Mouse (Mus musculus): ENCODE results near the gene Chrna3. TPM values are rescaled to one million over a fixed set of nuclear protein-coding genes. Genes with fewer than 3 reads are reported as not detected.

Chrna3 gene
- polyA plus RNA-seq, 1 experiment from 2014 or later, result 5.5 TPM

DNA sequence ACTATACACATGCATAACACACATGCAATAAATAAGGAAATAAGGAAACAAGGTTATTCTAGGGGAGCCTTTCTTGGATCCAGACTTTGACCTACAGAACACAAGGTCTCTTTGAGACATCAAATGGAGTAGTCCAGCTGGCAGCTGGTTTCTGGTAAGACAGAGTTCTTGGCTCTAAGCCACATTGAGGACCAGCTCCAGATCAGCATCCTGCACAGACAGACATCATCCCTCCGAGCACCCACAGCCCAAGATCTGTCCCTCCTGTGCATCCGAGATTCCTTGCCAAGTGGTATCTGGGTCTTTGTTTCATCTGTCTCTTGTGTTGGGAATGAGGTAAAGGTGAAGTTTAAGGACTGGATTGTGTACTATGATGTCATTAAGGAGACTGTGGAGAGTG is 18.6 kb upstream of the Chrna3 start:
- DNase-seq (ENCODE audit: low spot score), result no peak
- H3K27ac ChIP-seq (ENCODE audit: low read depth, low read length), result no peak overlapping the region
- H3K9me3 ChIP-seq (replicated peaks; ENCODE audit: control insufficient read depth, low read length), result no peaks in the 10 kb centered on the region
- no peak overlapping the region for H3K4me3 ChIP-seq (ENCODE audit: low read depth, low read length)
- H3K9ac ChIP-seq (ENCODE audit: low read length), result no peak overlapping the region
- H3K4me1 ChIP-seq (ENCODE audit: control insufficient read depth, insufficient read depth, low read length), result peaks cover 7% of the 10 kb centered on the region
- H3K4me2 ChIP-seq (ENCODE audit: low read length), result no peak overlapping the region
- WGBS, result 70% methylated on average over 2 of the region's 2 CpGs
- H3K36me3 ChIP-seq (ENCODE audit: control insufficient read depth, insufficient read depth, low read length), result no peaks in the 10 kb centered on the region
- H3K27me3 ChIP-seq (replicated peaks; ENCODE audit: control insufficient read depth, insufficient read depth, low read length), result no peaks in the 10 kb centered on the region
- ATAC-seq, result no peak

GRCm38 (mm10) chr9:55043688-55044087 is 17.3 kb upstream of the Chrna3 start:
- Histone ChIP-seq H3K27ac (ENCODE audit: low read depth, low read length) (no peak overlapping the region), H3K4me2 (ENCODE audit: low read length) (no peak overlapping the region), H3K9me3 (replicated peaks; ENCODE audit: control insufficient read depth, low read length) (no peaks in the 10 kb centered on the region), H3K4me3 (ENCODE audit: low read depth, low read length) (no peak overlapping the region), H3K4me1 (ENCODE audit: control insufficient read depth, insufficient read depth, low read length) (peaks cover 7% of the 10 kb centered on the region), H3K9ac (ENCODE audit: low read length) (no peak overlapping the region), H3K36me3 (ENCODE audit: control insufficient read depth, insufficient read depth, low read length) (no peaks in the 10 kb centered on the region), H3K27me3 (replicated peaks; ENCODE audit: control insufficient read depth, insufficient read depth, low read length) (no peaks in the 10 kb centered on the region)
- DNase-seq (ENCODE audit: low spot score) (no peak), ATAC-seq (no peak)
- 7% methylated on average over 8 of the region's 8 CpGs for WGBS

- WGBS, result 66% methylated on average over 2 of the region's 2 CpGs
- H3K4me1 ChIP-seq (ENCODE audit: control insufficient read depth, insufficient read depth, low read length), result no peaks in the 10 kb centered on the region; the same call in none of the 2 replicates
- no peaks in the 10 kb centered on the region for H3K27me3 ChIP-seq (replicated peaks; ENCODE audit: control insufficient read depth, insufficient read depth, low read length)
- no peaks in the 10 kb centered on the region for H3K9me3 ChIP-seq (replicated peaks; ENCODE audit: control insufficient read depth, low read length)
- peak; percentile 46 for DNase-seq (ENCODE audit: low spot score)
- no peak overlapping the region for H3K9ac ChIP-seq (ENCODE audit: low read length)
- no peak overlapping the region for H3K27ac ChIP-seq (ENCODE audit: low read depth, low read length)
- H3K36me3 ChIP-seq (ENCODE audit: control insufficient read depth, insufficient read depth, low read length), result no peaks in the 10 kb centered on the region
- no peak overlapping the region for H3K4me3 ChIP-seq (ENCODE audit: low read depth, low read length)
- ATAC-seq, result no peak
- no peak overlapping the region for H3K4me2 ChIP-seq (ENCODE audit: low read length)
Measured at GRCm38 (mm10) chr9:55041389-55041788, 15.0 kb upstream of the Chrna3 start.

GRCm38 (mm10) chr9:55039983-55040382 is 13.6 kb upstream of the Chrna3 start:
- ATAC-seq, result no peak
- Histone ChIP-seq H3K9me3 (replicated peaks; ENCODE audit: control insufficient read depth, low read length) (no peaks in the 10 kb centered on the region), H3K4me1 (ENCODE audit: control insufficient read depth, insufficient read depth, low read length) (no peaks in the 10 kb centered on the region; the same call in none of the 2 replicates), H3K27ac (ENCODE audit: low read depth, low read length) (no peak overlapping the region), H3K9ac (ENCODE audit: low read length) (no peak overlapping the region), H3K27me3 (replicated peaks; ENCODE audit: control insufficient read depth, insufficient read depth, low read length) (no peaks in the 10 kb centered on the region), H3K4me3 (ENCODE audit: low read depth, low read length) (no peak overlapping the region), H3K4me2 (ENCODE audit: low read length) (no peak overlapping the region), H3K36me3 (ENCODE audit: control insufficient read depth, insufficient read depth, low read length) (no peaks in the 10 kb centered on the region)
- 53% methylated on average over 5 of the region's 5 CpGs for WGBS
- peak; percentile 52 for DNase-seq (ENCODE audit: low spot score)

GRCm38 (mm10) chr9:55038948-55039347 is 12.6 kb upstream of the Chrna3 start:
- Histone ChIP-seq H3K9ac (ENCODE audit: low read length) (no peak overlapping the region), H3K27ac (ENCODE audit: low read depth, low read length) (no peak overlapping the region), H3K4me1 (ENCODE audit: control insufficient read depth, insufficient read depth, low read length) (no peaks in the 10 kb centered on the region; the same call in none of the 2 replicates), H3K27me3 (replicated peaks; ENCODE audit: control insufficient read depth, insufficient read depth, low read length) (no peaks in the 10 kb centered on the region), H3K9me3 (replicated peaks; ENCODE audit: control insufficient read depth, low read length) (no peaks in the 10 kb centered on the region), H3K4me3 (ENCODE audit: low read depth, low read length) (no peak overlapping the region), H3K4me2 (ENCODE audit: low read length) (no peak overlapping the region), H3K36me3 (ENCODE audit: control insufficient read depth, insufficient read depth, low read length) (no peaks in the 10 kb centered on the region)
- no peak for DNase-seq (ENCODE audit: low spot score)
- ATAC-seq, result no peak
- 76% methylated on average over 8 of the region's 8 CpGs for WGBS

DNA sequence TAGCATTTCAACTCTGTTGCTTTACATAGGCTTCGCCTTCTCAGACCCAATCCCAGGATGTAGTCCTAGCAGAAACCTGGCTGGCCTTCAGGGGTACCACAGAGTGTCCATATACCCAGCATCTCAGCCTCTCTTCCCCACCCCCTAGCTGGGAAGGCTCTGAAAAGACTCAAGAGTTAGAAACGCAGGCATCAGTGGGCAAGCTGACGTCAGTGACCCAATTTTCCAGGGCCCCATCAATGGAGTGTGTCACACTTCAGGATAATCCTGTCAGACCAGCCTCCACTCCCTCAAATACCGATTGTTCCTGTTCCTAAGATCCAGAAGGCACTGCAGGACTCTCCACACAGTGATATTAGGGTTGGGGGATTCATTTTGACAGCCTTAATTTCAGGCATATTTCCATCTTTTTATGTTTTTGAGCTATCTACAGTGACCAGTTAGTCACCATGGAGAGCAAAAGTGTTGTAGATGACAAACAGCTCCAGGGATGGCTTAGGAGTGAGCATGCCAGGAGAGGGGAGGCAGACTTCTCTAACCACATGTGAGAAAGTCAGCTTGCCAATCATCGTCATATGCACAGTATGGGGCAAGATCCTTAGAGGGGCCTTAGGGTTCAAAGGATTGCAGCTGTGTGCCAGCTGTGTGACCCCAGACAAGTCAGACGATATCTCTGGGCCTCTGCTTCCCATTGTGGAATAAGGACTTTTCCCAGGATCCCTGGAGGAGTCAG is 5.2 kb upstream of the Chrna3 start:
- 42% methylated on average over 6 of the region's 6 CpGs for WGBS
- H3K36me3 ChIP-seq (ENCODE audit: control insufficient read depth, insufficient read depth, low read length), result no peaks in the 10 kb centered on the region
- ATAC-seq (no peak), DNase-seq (ENCODE audit: low spot score) (no peak)
- no peak overlapping the region for H3K4me2 ChIP-seq (ENCODE audit: low read length)
- H3K4me3 ChIP-seq (ENCODE audit: low read depth, low read length), result no peak overlapping the region
- H3K4me1 ChIP-seq (ENCODE audit: control insufficient read depth, insufficient read depth, low read length), result no peaks in the 10 kb centered on the region
- H3K27me3 ChIP-seq (replicated peaks; ENCODE audit: control insufficient read depth, insufficient read depth, low read length), result 0 out of 2 replicates have a peak, but pooled peaks cover under 1% of the 10 kb centered on the region
- H3K9me3 ChIP-seq (replicated peaks; ENCODE audit: control insufficient read depth, low read length), result no peaks in the 10 kb centered on the region
- no peak overlapping the region for H3K9ac ChIP-seq (ENCODE audit: low read length)
- no peak overlapping the region for H3K27ac ChIP-seq (ENCODE audit: low read depth, low read length)

- Histone ChIP-seq H3K27ac (ENCODE audit: low read depth, low read length) (no peak overlapping the region), H3K27me3 (replicated peaks; ENCODE audit: control insufficient read depth, insufficient read depth, low read length) (peaks cover 20% of the 10 kb centered on the region), H3K9me3 (replicated peaks; ENCODE audit: control insufficient read depth, low read length) (no peaks in the 10 kb centered on the region), H3K36me3 (ENCODE audit: control insufficient read depth, insufficient read depth, low read length) (no peaks in the 10 kb centered on the region), H3K4me2 (ENCODE audit: low read length) (peak overlapping the region; percentile 84), H3K4me3 (ENCODE audit: low read depth, low read length) (peak overlapping the region; percentile 47), H3K4me1 (ENCODE audit: control insufficient read depth, insufficient read depth, low read length) (no peaks in the 10 kb centered on the region), H3K9ac (ENCODE audit: low read length) (peak overlapping the region; percentile 71)
- WGBS, result 7% methylated on average over 38 of the region's 38 CpGs
- DNase-seq (ENCODE audit: low spot score) (peak; percentile 33), ATAC-seq (peak; percentile 65)
Measured at GRCm38 (mm10) chr9:55025534-55026274, 658 bp downstream of the Chrna3 start.

- WGBS, result 39% methylated on average over 13 of the region's 13 CpGs
- 0 out of 2 replicates have a peak, but pooled peaks have one; percentile 16 for ATAC-seq
Measured at GRCm38 (mm10) chr9:55023902-55024583, 2.3 kb downstream of the Chrna3 start.

More at GRCm38 (mm10) chr9:55023902-55024583, 2.3 kb downstream of the Chrna3 start:
- Histone ChIP-seq H3K4me1 (ENCODE audit: control insufficient read depth, insufficient read depth, low read length) (no peaks in the 10 kb centered on the region), H3K9me3 (replicated peaks; ENCODE audit: control insufficient read depth, low read length) (no peaks in the 10 kb centered on the region), H3K27ac (ENCODE audit: low read depth, low read length) (no peak overlapping the region), H3K27me3 (replicated peaks; ENCODE audit: control insufficient read depth, insufficient read depth, low read length) (peaks cover 20% of the 10 kb centered on the region), H3K9ac (ENCODE audit: low read length) (no peak overlapping the region), H3K4me3 (ENCODE audit: low read depth, low read length) (no peak overlapping the region), H3K36me3 (ENCODE audit: control insufficient read depth, insufficient read depth, low read length) (no peaks in the 10 kb centered on the region), H3K4me2 (ENCODE audit: low read length) (no peak overlapping the region)
- DNase-seq (ENCODE audit: low spot score), result peak; percentile 82
